Mouse (Mus musculus) gastrocnemius, adult 18-20 months (tissue): ENCODE results near the gene Supt5. TPM values are rescaled to one million over a fixed set of nuclear protein-coding genes. Genes with fewer than 3 reads are reported as not detected.
A peak's percentile ranks its signal among the peaks of the same experiment; 100 is the strongest.

Source experiments
- DNase-seq: peaks from one replicate; pipeline ENCODE4 v3.0.0; 2021; ENCODE audit warnings: low spot score
- total RNA-seq, 2 experiments: library from RNA; stranded (reverse); gene quantifications; 2 replicates each; pipeline ENCODE4 v1.2.3; 2021

Gene Supt5
- total RNA-seq, 2 experiments from 2014 or later = 66.9 to 67.5 TPM

DNA sequence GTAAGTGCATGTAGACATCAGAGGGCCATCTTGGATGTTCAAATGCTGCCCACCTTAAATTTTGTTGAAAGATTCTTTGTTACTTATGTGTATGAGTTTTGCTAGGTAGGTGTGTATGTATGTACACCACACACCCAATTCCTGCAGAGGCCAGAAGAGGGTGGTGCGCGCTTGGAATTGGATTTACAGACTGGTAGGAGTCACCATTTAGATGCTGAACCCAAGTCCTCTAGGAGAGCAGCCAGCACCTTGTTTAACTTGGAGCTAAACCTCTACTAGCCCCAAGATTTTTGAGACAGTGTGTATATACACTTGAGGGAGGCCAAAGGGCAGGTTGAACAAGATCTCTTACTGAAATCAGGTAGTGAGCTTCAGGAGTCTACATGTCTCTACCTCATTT is 14.7 kb upstream of the Supt5 start:
- no peak for DNase-seq

DNA sequence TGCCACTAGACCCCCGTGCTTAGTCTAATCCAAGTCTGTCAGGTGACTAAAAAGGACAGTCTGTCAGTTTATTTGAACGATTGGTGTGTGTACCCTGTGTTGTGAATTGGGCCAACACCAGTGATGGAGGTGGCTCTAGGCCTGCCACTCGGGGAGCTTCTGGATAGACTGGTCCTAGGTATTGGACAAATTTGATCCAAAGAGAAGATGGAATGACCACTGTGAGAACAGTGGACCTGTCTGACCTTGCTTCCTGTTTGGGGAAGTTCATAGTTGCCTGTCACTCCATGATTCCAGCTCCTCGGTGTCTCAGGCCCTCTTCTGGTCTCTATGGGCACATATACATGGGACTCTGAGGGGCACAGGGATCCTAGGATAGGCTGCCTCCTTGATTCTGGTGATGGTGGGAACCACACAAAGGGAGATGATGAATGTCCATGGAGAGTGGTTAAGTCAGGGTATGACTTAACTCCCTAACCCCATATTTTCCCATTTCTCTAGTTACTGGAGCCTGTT is 13.2 kb upstream of the Supt5 start:
- no peak for DNase-seq

DNA sequence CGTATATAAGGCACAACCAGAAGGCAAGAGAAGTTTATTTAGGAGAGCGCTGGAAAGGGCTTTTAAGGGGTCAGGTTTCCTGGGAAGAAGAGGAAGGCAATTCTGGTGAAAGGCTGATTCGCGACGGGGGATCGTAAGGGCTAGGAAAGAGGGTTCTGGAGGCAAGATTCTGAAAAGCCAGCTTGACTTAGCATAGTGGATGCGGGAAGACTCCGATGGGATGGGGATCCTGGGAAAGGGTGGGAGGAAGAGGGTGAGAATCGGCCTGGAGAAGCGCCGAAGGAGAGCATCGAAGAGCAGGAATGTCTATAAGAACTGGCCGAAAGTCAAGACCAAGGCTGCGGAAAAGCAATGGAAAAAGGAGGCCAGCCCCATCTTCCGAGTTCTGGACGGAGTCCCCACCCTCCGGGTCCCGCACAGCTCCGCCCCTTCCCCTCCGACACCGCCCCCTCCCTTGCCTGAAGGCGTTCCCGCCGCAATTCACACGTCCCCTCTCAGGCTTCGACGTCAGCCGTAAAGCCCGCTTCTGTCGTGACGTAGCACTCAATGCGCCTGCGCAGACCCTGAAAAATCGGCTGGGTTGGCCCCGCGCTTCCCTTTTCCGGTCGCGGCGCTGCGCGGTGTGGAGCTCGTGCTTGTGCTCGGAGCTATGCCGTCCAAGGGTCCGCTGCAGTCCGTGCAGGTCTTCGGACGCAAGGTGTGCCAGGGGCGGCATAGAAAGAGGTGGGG is 11.8 kb upstream of the Supt5 start, which contains the start of gene Rps16:
Rps16 (plus strand) TSS at position 498 of the 729 bp plus-strand sequence.
- peak; percentile 99 for DNase-seq

DNA sequence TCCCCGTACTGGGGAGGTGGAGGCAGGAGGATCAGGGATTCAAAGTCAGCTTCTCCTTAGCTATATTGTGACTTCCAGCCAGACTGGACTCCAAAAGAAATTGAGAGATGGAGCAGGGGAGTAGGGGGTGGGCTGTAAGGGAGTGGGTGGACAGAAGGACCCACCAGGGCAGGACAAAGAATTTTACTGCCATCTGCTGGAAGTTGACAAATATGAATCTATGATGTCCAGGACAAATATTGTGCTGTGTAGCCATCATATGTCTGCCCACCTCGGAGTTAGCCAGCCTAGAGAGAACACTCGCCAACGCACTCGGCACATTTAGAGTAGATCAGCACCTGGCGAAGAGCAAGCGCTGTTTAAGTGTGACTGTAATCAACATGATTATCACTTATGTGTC is 10.1 kb upstream of the Supt5 start:
- DNase-seq = no peak

- peak; percentile 46 for DNase-seq
Observed at GRCm38 (mm10) chr7:28347746-28348145, 9.2 kb upstream of the Supt5 start.

DNA sequence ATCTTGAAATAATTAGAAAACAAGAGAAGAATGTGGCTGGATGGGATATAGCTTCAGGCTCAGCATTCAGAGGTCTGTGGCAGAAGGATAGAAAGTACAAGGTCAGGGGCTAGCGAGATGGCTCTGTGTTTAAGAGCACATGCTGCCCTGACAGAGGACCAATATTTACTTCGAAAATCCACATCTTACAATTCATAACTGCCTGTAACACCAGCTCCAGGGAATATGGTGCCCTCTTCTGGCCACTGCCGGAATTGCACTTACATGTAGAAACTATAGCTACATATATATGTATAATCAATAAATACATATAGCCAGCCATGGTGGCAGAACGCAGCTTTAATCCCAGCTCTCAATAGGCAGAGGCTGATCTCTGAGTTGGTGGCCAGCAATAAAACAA is 6.1 kb upstream of the Supt5 start:
- peak; percentile 50 for DNase-seq

DNA sequence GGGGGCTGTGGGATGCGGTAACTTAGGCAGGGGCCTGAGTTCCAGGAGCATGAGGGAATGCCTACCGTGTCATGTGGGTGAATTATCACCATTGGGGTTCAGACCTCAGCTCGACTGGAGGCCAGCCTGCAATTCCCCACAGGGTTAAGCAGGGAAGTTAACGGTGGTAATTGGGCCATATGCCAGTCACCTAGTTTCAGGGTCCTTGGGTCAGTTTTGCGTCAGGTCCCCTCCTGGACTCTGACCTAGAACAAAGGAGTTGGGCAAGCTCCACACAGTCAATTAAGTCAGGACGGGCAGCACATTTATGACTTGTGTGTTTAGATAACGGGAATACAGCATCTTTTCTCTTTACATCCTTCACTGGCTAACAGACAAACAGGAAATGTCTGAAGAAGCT is 2.8 kb upstream of the Supt5 start:
- no peak for DNase-seq

DNA sequence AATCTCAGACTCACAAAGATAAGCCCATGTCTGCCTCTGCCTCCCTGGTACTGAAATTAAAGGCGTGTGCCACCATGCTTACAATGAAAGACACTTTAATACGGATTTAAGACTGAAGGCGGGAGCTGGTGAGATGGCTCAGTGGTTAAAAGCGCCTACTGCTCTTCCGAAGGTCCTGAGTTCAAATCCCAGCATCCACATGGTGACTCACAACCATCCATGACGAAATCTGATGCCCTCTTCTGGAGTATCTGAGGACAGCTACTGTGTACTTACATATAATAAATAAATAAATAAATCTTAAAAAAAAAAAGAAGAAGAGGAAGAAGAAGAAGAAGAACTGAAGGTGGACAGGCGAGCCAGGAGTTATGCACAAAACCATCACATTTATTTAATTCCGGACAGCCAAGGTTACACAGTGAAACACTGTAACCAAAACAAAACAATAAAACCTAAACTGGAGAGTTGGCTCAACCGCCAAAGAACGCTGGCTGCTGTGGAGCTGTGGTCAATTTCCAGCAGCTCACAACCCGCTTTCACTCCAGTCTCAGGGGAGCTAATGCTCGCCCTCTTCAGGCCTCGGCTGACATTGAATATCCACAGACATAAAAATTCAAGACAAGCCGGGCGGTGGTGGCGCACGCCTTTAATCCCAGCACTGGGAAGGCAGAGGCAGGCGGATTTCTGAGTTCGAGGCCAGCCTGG is 819 bp upstream of the Supt5 start:
- DNase-seq = peak; percentile 79

GRCm38 (mm10) chr7:28335471-28335870 is 3.1 kb downstream of the Supt5 start:
- no peak for DNase-seq

DNA sequence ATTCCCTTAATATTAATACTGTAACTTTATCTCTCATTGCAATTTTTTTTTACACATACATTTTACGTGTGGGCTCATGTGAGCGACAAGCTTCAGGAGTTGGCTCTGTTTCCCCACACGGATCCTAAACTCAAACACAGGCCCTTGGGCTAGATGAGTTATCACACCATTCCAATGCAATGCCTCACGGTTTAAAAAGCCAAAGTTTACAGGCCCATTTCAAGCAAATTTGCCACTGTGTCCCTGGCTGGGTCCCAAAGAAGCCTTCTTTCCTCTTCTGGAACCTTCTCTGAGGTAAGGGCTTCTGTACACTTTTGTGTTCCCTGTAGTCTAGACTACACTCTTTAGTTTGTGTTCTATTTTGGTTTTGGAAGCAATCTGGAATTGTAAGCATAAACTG is 4.0 kb downstream of the Supt5 start:
- DNase-seq = no peak

- DNase-seq = no peak
Observed at GRCm38 (mm10) chr7:28328260-28328659, 10.3 kb downstream of the Supt5 start.

- no peak for DNase-seq
Observed at GRCm38 (mm10) chr7:28326457-28326856, 12.1 kb downstream of the Supt5 start.

DNA sequence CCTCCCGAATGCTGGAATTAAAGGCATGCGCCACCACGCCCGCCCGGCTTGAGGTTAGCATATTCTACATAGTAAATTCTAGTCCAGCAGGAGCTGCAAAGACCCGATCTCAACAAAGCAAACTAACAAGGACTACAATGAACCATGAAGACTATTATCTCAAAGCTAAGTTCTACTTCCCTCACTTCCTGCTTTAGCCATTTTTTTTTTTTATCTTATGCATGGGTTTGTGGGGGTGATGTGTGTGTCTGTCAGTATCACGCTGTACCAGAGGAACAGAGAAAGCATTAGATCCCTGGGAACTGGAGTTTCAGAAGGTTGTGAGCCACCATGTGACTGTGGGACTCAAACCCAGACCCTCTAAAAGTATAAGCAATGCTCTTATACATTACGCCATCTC is 13.3 kb downstream of the Supt5 start:
- no peak for DNase-seq

GRCm38 (mm10) chr7:28321974-28322720 is 16.4 kb downstream of the Supt5 start:
- no peak for DNase-seq

DNA sequence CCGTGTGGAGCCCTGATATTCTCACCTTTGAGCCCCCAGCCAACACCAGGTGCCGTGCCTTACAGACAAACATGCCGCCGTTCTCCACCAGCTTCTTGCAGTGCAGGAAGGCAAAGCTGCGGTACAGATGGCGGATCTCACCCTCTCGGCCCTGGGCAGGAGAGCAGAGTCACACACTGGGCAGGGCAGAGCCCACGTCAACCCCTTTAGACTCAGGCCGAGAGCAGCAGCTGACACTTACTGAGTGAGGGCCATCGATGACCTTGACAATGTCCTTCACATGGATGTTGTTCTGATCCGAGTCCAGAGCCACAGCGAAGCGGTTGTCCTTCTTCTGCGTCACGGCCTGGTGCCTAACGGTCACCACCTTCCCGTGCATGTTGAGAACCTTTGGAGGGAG is 19.8 kb downstream of the Supt5 start:
- no peak for DNase-seq

- no peak for DNase-seq
Observed at GRCm38 (mm10) chr7:28318036-28318435, 20.5 kb downstream of the Supt5 start.

DNA sequence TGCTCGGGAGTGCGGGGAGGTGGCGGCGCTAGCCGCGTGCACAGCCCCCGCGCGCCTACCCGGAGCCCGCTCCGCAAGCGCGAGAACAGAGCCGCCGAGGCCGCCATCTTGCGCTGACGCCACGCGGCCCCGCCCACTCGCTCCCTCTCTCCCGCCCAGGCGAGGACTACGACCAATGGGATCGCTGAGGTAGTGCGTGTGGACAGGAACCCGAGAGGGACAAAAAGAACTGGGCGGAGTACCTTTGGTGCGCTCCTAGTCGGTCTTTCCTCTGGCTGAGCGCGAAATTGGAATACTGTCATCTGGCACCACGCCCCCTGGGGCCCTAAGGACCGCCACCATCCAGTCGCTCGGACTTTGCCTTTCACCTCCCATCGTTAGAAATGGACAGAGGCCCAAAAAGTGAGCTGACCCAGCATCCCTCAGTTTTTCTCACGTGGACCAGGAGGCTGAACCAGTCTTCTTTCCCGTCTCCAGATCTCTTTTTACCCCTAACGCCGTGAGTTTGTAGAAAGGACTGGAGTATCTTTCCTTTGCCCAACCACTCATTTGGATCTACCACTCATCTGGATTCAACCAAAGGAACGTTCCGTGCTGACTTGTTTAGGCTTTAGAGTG is 26.5 kb downstream of the Supt5 start, which contains the start of gene Timm50:
Timm50 (minus strand) TSS at position 147 of the 618 bp plus-strand sequence.
- peak; percentile 99 for DNase-seq

DNA sequence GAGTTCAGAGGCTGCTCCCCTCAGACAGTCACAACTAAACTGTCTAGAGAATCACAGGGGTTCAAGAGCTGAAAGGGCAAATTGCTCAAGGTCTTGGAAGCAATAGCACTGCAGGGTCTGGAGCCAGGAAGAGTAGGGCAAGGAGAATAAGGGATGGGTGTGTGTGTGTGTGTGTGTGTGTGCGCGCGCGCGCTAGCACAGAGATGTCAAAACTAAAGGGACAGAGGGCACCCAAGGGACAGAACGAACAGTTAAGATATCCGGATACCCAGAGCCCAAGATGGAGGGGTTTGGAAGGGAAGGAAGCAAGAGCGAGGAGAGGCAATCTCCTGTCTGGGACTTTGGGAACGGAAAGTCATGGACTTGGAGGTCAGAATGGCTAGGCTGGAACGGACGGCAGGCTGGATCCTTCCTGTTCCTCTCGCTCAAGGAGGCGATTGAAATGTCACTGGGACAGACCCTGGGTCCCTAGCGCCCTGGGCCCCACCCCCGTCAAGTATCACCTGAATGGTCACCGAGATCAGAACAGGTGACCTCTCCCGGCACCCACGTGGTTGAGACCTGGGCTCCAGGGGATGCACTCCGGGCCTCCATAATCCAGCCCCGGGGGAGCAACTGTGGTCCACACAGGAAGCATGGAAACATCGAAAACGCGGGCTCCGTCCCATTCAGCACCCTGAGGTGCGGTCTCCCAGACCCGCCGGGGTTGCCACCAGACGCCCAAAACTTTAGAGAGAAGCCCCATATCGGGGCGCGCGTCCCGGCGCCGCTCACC is 27.2 kb downstream of the Supt5 start:
- DNase-seq = no peak

DNA sequence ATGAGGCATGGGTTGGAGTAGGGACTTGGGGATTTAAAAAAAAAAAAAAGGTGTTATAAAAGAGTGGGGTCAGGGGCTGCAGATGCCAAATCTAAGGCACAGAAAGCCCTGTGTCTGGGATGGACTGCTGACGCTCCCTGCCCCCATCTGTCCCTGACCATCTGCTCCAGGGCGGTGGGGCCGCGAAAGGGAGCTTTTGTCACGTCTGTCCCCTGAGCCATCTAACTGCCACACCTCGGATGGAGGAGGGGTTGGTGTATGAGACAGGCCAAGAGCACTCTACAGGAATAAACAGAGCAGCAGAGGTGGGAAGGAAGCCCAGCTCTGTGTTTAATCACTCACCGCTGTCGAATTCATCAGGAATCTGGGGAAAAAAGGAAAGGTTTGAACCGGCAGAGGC is 28.8 kb downstream of the Supt5 start:
- no peak for DNase-seq

DNA sequence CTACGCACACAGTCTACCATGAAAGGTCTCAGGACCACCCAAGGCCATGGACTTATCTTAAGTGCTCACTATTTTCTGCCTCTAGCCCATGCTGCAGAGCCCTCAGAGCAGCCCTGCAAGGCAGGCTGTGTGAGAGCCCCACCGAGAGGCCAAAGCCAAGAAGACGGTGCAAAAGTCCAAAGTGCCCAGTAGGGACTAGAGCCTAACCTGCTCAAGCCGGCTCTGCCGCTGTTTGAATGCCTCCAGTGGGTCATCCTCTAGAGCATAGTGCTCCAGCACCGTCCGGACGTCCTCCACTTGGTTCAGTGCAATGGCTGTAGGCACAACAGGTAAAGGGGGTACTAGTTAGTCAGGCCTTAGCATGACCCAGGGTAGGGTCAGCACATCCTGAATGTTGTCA is 32.3 kb downstream of the Supt5 start:
- no peak for DNase-seq

DNA sequence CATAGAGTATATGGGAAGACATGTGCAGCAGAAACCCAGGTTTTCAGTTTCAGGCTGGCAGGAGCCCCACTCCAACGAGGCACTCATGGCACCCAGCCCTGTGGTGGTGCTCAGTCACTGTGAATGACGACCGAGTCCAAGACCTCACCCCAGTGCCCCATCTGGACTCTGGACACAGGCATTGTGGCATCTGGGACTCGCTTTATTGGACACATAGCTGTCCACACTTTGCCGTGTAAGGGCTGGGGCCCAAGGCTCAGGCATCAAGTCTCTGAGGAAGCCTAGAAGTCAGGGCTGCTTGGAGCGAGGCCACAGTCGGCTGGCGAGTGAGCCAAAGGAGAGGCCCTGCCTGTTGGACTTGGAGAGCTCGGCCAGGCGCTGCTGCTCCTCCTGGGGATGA is 32.9 kb downstream of the Supt5 start:
- DNase-seq = no peak
